Mouse (Mus musculus): Measurements from ENCODE around the gene Zcchc2. TPM values are rescaled to one million over a fixed set of nuclear protein-coding genes. Genes with fewer than 3 reads are reported as not detected.
A peak's percentile ranks its signal among the peaks of the same experiment; 100 is the strongest.

Zcchc2 gene
- total and polyA plus RNA-seq, 3 experiments: 6.8 to 12.6 (median 7.8) TPM

DNA sequence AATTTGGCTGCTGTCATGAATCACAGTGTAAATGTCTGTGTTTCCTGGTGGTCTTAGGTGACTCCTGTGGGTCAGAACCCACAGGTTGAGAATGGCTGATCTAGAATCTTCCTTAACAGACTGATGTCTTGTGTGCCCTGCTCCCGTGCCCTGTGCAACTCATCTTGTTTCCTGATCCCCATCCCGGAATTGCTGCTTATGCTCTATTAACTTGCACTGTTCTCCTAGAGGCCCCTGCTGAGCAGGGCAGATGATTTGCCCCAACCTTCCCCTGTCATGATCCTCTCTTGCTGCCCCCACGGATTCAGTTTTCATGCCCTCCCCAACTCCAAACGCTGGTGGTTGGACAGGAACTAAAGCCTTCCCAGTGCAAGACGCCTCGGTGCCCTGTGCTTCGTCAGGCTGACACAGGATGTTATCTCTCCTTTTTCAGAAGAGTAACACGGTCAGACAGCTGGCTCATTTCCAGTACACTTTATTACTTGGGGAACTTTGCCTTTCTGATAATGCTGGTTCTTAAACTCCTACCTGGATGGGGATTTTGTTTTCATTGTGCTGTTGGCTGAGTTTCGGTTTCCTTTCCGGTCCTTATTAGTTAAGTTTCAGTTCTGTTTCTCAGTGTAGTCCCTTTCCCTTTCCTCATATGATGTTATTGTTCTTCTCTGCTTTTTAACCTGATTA is 18.6 kb upstream of the Zcchc2 start:
- Histone ChIP-seq H3K9me3 (replicated peaks; ENCODE audit: low read length) (no peaks in the 10 kb centered on the region), H3K9ac (ENCODE audit: insufficient read depth, low read depth) (no peak overlapping the region), H3K79me2 (replicated peaks; ENCODE audit: control insufficient read depth, extremely low read depth, insufficient read depth, poor library complexity, severe bottlenecking) (no peaks in the 10 kb centered on the region), H3K27me3 (replicated peaks) (no peaks in the 10 kb centered on the region), H3K27ac (ENCODE audit: insufficient read depth, low read depth) (no peak overlapping the region), H3K4me2 (ENCODE audit: insufficient read depth, low read depth, poor library complexity, severe bottlenecking) (peak overlapping the region; percentile 43), H3K4me1 (ENCODE audit: control insufficient read depth in 1 of 2, insufficient read depth in 2 of 2) (peaks cover 3 to 36% of the 10 kb centered on the region in 2 experiments; a peak in 2 of 4 replicates), H3K4me3 (replicated peaks in 1 of 3; ENCODE audit: low read depth in 2 of 3, low read length in 2 of 3, poor library complexity in 1 of 3) (no peak overlapping the region), H3K36me3 (replicated peaks in 1 of 2; ENCODE audit: control insufficient read depth in 1 of 2, insufficient read depth in 1 of 2, low read length in 1 of 2) (no peaks in the 10 kb centered on the region)
- dilution Hi-C loops (cut with MboI; ENCODE audit: extremely low pct_ligation_motif_present, extremely low pct_unique_long_range_greater_than_20kb, low sequenced_read_pairs): no loop called here
- TF ChIP-seq MEF2A (IDR thresholded peaks at IDR 0.05; ENCODE audit: borderline replicate concordance, low read depth, low read length) (peak; percentile 74), EP300 (IDR thresholded peaks at IDR 0.05; ENCODE audit: low read length) (peak; percentile 87), NELFE (IDR thresholded peaks at IDR 0.05; ENCODE audit: low read depth, low read length) (no peak), UBTF (IDR thresholded peaks at IDR 0.05; ENCODE audit: low read depth, low read length) (no peak), JUN (IDR thresholded peaks at IDR 0.05; ENCODE audit: insufficient read depth, low read depth, low read length) (no peak), SIN3A (IDR thresholded peaks at IDR 0.05; ENCODE audit: low read length) (0 out of 2 replicates have a peak, but pooled peaks have one; percentile 21), ZMIZ1 (IDR thresholded peaks at IDR 0.05; ENCODE audit: low read depth, low read length) (no peak), IRF4 (IDR thresholded peaks at IDR 0.05; ENCODE audit: low read depth, low read length) (peak; percentile 95), BHLHE40 (IDR thresholded peaks at IDR 0.05; ENCODE audit: low read depth, low read length) (peak; percentile 26; the same call in 1 of the 2 replicates), CHD2 (IDR thresholded peaks at IDR 0.05; ENCODE audit: low read length) (no peak)
- in situ Hi-C loops (cut with MboI; ENCODE audit: low pct_ligation_motif_present, low pct_unique_long_range_greater_than_20kb, low sequenced_read_pairs): no loop called here
- DNase-seq (ENCODE audit: extremely low read depth): peak; percentile 41

DNA sequence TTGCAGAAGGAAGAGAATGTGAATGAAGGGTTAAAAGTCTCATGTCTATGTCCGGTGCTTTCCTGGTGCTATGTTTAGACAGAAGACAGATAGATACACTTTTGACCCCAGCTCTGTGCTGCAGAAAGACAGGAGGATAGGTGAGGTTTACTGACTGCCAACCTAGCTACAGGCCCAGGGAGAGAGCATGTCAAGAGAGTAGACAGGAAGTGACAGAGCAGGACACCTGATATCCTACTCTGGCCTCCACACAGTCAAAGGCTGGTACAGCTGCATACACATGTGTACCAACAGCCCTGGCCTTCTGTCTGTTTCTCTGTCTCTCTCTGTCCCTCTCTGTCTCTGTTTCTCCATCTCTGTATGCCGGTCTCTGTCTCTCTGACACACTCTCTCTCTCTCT is 16.2 kb upstream of the Zcchc2 start:
- TF ChIP-seq CHD1 (IDR thresholded peaks at IDR 0.05; ENCODE audit: low read depth, low read length): no peak
- TF ChIP-seq PAX5 (IDR thresholded peaks at IDR 0.05; ENCODE audit: low read length): no peak
- TF ChIP-seq BHLHE40 (IDR thresholded peaks at IDR 0.05; ENCODE audit: low read depth, low read length): no peak
- no peak for TF ChIP-seq MAFK (IDR thresholded peaks at IDR 0.05; ENCODE audit: insufficient replicate concordance, low read length)
- no peak for TF ChIP-seq CHD2 (IDR thresholded peaks at IDR 0.05; ENCODE audit: low read length)
- TF ChIP-seq MAX (IDR thresholded peaks at IDR 0.05; ENCODE audit: low read length): no peak
- H3K79me2 ChIP-seq (replicated peaks; ENCODE audit: control insufficient read depth, extremely low read depth, insufficient read depth, poor library complexity, severe bottlenecking): no peaks in the 10 kb centered on the region
- no peak overlapping the region for H3K4me3 ChIP-seq (replicated peaks in 1 of 3; ENCODE audit: low read depth in 2 of 3, low read length in 2 of 3, poor library complexity in 1 of 3)
- H3K36me3 ChIP-seq (replicated peaks in 1 of 2; ENCODE audit: control insufficient read depth in 1 of 2, insufficient read depth in 1 of 2, low read length in 1 of 2): no peaks in the 10 kb centered on the region
- H3K9ac ChIP-seq (ENCODE audit: insufficient read depth, low read depth): no peak overlapping the region
- H3K27ac ChIP-seq (ENCODE audit: insufficient read depth, low read depth): no peak overlapping the region
- no peaks in the 10 kb centered on the region for H3K9me3 ChIP-seq (replicated peaks; ENCODE audit: low read length)
- H3K27me3 ChIP-seq (replicated peaks): no peaks in the 10 kb centered on the region
- dilution Hi-C loops (cut with MboI; ENCODE audit: extremely low pct_ligation_motif_present, extremely low pct_unique_long_range_greater_than_20kb, low sequenced_read_pairs) (no loop called here), in situ Hi-C loops (cut with MboI; ENCODE audit: low pct_ligation_motif_present, low pct_unique_long_range_greater_than_20kb, low sequenced_read_pairs) (no loop called here)
- DNase-seq (ENCODE audit: extremely low read depth): peak; percentile 36
- 0 out of 2 replicates have a peak overlapping the region, but pooled peaks have one; percentile 10 for H3K4me2 ChIP-seq (ENCODE audit: insufficient read depth, low read depth, poor library complexity, severe bottlenecking)
- H3K4me1 ChIP-seq (ENCODE audit: control insufficient read depth in 1 of 2, insufficient read depth in 2 of 2): peaks cover 3 to 28% of the 10 kb centered on the region in 2 experiments; a peak in 2 of 4 replicates

Data from CH12.LX (cell line).